Mouse (Mus musculus) urinary bladder, adult 2 months (tissue): ENCODE measurements around the gene Chchd3. TPM values are rescaled to one million over a fixed set of nuclear protein-coding genes. Genes with fewer than 3 reads are reported as not detected.

Experiments
- DNase-seq: peaks from one replicate; pipeline ENCODE4 v3.0.0; 2022; ENCODE audit warnings: low spot score
- polyA plus RNA-seq: library from polyadenylated mRNA; depleted of rRNA; stranded (reverse); fragments of >200 nt; gene quantifications from 2 replicates; pipeline ENCODE4 v1.2.3, GENCODE M21; 2012

Chchd3 gene
- polyA plus RNA-seq, 1 experiment = 70.1 TPM

DNA sequence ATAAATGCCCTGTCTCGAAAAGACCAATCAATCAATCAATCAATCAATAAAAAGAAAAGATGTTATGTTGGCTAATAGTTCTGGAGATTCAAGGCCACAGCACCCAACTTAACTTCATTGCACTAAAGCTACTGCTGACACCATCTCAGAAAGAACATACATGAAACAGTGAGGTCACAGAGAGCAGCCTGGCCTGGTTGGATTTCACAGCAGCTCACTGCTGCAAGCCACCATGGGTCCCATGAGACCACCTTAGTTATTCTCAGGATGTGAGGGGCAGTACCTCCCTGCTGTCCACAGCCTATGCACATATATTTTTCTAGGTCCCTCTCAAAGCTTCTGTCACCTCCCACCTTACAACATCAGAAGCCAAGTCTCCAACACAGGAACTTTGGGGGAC is 57.1 kb downstream of the Chchd3 start:
- DNase-seq = no peak

DNA sequence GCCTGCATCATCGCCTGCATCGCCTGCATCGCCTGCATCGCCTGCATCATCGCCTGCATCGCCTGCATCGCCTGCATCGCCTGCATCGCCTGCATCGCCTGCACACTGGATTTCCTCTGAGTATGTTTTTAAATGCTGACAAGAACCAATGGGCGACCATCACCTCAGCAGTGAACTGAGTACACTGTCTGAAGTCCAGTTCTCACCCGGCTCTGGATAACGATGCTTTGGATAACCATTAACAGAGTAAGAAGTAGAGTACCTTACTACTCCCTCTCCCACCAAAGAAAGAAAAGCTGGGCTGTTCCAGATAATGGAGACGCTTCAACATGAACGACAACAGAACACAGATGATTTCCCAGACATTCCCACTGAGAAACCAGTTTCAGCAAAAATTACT is 58.8 kb downstream of the Chchd3 start:
- DNase-seq = no peak

DNA sequence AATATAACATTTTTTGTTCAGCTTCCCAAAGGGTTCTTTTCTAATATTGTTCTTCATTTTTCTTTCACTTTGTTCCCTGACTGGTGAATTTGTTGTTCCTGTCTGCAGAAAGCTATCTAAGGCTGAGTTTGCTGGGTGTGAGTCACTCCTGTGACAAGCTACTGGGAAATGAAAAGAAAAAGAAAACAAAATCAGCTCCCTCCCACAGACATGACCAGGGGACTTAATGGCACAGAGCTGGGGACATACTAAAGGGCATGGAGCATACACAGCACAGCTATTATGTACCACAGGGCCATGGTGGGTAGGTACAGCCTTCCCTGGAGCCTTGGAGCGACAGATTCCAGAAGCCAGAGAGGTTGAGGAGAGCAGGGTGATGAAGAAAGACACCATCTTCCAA is 63.5 kb downstream of the Chchd3 start:
- no peak for DNase-seq

DNA sequence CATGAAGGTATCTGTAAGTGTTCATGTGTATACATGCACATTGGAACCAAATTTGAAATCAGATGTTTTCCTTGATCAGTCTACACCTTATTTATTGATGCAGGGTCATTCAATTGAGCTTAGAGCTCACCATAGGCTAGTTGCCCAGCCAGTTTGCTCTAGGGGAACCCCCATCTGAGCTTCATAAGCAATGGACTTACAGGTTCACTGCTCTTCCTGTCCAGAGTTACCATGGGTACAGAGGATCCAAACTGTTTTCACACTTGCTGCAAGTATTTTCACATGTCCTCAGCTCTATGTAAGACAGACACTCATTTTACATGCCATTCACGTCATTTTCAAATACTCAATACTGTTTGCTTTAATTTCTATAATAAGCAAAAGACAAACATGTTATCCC is 66.2 kb downstream of the Chchd3 start:
- no peak for DNase-seq

DNA sequence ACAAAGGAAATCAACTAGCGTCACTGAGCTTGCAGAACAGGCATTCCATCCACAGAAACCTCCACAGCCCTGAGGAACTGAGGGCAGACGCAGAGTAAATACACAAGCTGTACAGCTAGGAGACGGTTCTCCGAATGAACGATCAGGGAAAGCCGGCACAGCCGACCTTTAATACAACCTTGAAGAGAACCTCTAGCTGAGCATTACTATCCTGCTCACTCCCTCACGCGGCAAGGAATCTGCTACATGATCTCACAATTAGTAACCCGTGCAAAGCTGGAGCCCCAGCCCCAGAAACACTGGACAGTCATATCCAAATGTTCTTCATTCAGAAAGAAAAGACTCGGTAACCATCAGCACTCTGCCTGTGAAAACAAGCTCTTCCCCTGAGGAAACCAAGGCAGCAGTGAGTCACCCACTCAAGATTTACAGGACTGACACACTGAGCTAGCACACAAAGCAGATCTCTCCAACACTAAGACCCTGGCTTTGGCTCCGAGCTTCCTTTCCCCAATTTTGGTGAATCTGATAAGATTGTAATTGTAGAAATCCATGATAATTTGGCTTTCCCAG is 69.9 kb downstream of the Chchd3 start:
- DNase-seq = no peak

DNA sequence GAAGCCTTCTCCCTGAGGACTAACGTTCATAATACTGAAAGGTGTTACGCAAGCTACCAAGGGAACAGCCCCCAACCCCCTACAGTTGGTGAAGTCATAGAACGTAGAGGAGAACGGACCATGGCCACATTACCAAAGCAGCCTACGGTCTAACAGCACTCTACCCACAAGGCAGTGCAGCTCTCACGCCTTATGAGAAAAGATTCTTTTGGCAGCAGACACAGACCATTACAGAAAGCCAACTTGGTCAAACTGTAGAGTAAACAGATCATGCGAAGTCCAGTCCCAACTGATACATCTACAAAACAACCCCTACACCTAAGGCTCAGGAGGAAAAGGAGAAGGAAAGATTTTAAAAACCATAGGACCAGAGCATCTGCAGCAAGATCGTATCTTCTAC is 71.5 kb downstream of the Chchd3 start:
- DNase-seq = no peak

DNA sequence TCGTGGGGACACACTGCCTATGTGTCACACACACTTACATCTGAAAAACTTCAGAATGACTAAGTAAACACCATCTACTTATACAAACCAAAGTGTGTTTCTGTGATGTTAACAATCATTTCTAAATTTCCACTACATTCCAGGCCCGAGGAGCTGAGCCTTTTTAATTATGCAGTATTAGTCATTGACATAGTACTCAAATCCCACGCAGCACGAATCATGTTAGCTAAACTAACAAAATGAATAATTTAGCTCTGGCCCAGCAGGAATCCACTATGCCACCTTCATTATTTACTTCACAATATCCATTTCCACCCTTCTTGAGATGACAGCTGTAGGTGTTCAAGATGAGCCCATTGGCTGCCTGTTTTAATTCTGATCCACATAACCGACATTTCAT is 76.2 kb downstream of the Chchd3 start:
- no peak for DNase-seq

DNA sequence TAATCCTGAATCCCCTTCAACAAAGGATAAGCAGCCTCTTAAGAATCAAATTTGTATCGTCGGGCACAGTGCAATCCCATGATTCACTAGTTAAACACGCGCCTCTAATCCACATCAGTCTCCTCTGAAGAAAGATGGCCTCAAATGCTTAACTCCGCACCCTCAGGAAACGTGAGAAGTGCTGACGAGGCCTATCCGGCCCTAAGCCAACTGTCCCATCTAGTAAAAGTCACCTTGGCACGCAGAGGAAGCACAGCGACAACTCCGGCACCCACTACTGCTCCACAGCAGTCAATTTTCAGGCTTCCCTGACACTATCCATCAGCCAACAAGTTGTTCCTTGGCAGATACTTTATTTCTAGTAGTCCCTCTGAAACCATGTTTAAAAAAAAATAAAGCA is 78.8 kb downstream of the Chchd3 start:
- no peak for DNase-seq

DNA sequence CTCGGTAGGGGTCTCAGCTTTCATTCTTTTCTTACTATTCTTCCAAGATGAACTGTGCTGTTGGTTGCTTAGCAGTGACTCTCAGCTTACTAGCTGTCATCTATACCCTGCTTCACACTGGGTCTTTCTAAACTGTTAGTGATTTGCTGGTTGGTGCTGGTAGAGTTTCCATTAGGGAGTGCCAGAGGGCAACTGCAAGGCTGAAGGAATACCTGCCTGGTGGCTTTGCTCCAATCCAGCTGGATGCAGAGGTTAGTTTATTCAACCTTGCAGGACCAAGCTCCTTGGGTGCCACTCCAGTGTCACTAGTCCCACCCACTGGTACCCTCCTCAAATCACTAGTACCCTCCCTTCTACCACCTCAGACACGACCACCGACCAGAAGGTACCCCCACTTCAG is 81.2 kb downstream of the Chchd3 start:
- no peak for DNase-seq

DNA sequence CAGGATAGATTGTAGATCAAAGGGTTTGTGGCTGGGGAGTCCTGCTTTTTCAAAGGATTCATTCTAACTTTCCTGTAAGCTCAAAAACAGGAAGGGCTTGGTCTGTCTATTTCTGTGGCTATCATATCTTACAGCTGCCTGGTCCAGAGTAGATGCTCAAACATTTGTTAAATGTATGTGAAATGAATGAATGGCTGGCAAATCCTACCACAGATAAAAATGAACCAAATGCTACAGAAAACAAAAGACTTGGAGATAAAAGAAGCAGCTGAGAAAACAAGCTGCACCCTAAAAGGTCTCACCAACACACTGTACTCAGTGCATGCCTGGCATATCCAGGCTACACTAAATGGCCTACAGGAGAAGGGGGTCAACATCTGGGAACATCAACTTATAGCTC is 88.1 kb downstream of the Chchd3 start:
- DNase-seq = no peak

DNA sequence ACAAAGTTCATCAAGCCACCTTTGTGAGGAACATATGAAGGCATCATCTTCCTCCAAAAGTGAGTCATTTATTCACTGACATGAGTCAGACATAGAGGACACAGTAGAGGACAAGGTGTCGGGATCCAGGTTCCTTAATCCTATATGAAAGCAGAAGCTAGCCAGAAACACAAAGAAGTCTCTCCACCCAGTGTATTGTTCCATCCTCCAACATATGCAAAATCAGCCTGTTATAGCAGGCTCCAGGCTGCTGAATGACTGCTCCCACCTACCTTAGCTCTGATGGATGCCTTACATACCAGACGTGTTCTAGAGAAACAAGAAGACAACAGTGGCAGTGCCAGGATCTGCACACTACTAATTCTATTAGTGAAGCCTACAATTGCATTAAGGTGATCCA is 91.1 kb downstream of the Chchd3 start:
- DNase-seq = no peak

DNA sequence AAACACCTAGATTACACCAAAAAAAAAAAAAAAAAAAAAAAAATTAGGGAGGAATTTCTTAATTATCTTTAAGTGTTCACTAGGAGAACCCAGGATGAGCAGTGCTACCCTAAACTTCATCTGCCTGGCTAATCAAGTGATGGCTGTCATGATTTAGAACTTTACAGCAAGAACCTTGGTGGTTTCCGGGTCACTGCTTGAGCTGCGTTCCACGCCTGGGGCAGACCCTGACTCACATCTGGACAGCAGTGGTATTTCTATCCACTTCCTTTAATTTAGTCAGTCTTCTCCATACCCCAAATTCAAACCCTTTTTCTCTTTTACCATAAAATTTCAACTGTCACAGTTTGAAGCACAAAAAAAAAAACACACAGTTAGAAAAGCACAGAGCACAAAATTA is 98.0 kb downstream of the Chchd3 start:
- no peak for DNase-seq

DNA sequence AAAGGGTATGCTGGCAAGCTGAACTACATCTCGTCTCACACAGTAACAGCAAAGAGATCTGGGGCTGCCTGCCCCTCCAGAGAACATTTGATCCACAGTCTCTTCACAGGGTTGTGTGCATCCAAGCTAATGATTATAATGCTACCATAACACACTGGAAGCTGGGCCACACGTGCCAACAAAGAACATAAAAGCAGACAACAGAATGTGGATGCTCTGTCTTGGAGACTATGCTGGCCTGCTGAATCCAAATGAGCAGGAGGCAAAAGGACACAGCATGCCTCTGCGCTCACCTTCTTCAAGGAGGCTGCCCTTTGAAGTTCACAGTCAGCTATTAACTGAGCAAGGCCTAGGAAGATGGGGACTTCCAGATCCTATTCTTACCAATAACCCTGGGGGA is 98.6 kb downstream of the Chchd3 start:
- DNase-seq = no peak

DNA sequence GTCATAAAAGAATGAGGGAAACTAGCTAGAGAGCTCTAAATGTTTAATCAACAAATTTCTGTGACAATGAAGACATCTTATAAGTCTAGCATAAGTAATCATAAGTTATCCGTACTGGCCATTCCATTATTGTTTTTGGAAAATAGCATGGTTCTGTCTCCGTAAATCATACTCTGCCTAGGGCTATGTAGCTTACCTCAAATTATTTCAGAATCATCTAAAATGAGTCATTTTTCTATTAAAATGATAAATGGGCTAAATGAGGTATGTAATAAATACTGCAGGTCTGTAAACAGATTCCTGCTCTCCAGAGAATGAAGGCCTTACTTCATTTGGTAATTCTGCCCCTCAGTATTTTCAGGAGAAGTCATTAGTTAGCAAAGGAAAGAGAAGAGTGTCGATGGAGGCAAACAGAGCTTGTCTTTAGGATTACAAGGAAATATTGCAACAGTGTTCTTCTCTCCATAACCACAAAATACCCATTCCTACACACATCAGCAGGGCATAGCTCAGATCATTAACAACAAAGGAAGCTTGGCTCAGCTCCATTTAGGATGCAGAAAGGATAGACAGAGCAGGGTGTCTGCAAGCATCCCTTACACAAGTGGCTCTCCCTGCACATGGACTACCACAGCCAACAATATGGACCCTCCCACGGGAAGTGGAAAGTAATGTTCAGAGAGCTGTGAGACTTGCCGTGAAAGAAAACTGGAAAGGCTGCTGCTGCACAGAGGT is 100.1 kb downstream of the Chchd3 start:
- DNase-seq = no peak

DNA sequence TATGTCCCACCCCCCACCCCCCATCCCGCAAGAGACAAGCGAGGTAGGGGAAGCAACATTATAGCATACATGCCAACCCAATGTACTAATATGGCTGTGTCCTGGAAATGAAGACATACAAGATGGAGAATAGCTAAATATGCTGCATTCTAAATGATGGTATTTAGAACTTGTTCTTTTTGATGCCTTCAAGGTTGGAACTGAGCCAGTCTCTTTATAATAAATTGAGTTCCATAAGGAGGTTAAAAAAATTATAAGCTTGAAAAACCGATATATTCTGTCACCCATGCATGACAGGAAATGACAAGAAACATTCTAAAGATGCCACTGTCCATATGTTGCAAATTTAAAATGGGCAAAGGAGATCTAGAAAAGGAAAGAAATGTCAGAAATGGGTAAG is 104.6 kb downstream of the Chchd3 start:
- no peak for DNase-seq

DNA sequence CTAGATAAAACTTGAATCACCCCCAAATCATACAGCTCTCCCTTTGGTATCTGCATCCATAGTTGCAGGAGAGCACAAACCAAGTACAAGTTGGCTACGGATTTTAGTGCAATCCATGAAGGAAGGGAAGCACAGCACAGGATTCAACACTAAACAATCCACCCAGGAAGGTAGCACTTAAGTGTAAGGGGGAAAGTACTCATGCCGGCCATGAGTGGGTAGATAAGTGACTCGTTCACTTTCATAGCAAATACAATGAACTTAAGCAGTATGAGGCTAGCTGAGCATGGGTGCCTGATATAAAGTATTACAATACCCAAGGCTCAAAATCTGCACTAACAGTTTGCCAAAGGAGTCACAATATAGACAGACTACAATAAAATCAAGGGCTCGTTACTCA is 109.1 kb downstream of the Chchd3 start:
- no peak for DNase-seq

DNA sequence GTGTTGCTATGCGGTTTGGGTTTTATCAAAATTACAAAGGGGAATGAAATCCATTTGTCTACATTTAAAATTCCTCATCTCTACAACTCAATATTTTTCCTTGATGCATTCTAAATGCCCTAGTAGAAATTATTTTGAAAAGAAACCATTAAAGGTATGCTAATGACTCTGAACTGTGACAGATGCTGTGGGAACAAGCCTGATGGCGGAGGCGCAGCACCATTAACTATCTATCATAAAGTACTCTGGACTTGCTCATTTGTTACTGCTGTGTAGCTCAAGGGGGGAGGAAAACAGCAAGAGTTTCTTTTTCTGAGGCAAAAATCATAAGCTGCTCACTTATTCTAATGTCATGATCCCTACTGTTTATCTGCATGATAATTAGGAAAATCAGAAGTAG is 110.4 kb downstream of the Chchd3 start:
- DNase-seq = no peak

DNA sequence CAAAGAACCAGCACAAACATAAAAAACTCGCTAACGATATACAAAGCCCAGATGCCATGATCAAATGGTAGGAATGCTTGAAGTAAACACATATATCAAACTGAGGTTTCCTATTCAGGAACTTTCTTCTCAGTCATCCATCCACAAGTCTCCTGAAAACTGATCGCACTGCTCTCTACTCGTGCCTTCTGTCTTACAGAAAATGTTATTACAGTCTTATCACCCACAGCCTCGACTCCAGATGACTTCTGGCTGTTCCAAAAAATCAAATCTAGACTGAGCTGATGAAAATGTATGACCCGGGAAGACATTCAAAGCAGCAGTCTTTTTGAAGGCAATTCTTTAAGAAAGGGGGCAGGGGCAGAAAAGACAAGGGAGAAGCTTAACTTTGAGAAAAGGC is 112.8 kb downstream of the Chchd3 start:
- no peak for DNase-seq

DNA sequence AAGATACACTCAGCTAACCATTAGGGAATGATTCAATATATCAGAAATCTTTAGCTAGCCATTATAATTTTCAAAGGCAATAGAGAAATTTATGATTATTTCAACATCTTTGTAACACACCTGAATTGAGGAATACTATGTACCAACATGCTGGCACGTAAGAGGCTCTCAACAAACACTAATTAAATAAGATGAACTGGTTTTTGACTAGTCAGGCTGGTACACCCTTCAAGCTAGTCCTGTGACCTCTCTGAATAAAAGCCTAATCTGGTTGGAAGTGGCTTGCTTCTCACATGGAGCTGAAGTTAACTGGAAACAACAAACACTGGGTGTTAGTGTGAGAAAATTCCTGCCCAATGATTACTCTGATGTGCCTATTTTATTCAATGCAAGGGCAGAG is 115.1 kb downstream of the Chchd3 start:
- no peak for DNase-seq

DNA sequence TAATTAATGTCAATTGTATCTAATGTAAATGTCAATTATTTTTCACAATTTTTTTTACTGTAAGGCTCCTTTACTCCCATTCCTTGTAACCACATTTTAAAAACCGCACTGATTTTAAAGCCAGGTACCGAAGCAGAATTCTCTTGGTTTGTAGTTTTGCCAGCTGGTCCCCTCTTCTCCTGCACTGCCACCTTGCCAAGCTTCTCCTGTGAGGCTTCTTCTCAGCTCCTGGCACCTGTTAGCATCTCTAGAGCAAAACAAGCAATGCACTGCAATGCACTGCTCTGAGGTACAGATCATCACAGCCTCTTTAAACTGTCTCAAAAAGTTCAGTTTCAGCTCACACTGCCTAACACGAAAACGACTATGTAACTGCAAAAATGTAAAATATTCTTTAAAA is 116.4 kb downstream of the Chchd3 start:
- no peak for DNase-seq

DNA sequence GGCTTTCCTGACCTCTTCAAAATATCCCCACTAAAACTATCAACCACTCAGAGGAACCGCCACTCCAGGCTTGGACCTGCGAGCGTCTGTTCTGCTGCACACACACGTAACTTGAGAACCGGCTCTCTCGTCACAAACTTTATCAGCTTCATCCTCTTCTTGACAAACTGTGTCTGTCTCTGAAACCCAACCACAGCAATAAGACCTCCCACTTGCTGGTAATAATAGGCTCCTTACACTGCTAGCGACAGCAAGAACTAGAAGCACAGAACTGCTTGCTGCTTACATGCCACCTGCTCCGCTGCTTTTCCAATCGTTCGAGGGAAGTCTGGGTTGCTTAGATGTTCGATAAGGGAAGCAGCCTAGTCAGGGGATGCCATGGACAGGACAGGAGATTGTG is 119.8 kb downstream of the Chchd3 start:
- no peak for DNase-seq

DNA sequence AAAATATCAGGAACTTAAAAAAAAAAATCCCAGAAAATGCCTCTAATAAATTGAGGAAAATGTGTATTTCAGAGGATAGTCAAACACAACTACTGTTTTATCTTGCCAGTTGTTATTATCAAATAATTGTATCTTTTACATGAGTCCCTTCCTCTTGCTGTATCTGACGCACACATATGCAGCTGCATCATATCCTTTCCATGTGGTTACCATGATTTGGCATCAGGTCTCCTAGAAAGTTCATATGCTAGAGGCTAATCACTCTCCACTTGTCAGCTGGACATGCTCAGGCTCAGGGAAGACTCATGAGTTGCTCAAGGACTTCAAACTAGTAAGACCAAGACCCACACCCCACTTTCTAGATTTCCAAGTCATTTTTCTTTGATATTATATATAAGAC is 122.4 kb downstream of the Chchd3 start:
- DNase-seq = no peak

DNA sequence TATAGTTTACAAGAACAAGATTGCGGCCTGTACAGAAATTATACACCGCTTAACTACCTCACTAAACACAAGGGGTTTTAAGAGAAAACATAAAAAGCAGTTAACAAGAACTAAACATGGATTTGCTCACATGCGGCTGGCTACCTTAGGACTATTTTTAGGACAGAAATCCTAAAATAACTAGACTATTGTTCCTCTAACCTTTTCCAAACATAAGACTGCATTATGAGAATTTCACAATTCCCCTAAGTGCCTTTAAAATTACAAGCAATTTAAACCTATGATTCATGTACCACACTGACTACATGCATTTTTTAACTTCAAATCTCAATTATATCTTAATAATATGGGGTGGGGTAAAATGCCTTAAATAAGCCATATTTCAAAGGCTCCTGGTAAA is 123.3 kb downstream of the Chchd3 start:
- no peak for DNase-seq

DNA sequence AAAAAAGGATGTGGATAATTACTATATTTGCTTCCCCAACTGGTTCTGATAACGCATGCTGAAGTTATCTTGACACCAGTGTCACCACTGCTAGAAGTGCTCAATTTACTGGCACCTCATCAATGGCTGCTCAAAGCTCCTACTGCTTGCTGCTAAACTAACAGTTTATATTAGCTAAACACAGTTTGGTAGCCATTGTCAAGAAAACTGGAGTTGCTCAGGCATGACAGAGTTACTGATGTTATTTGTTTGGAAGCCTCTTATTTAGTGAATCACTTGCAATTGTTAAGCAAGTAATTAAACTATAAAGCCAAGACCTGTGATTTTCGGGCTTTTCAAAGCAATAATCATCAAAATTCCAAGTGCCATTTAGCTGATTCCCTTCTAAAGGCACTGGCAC is 123.7 kb downstream of the Chchd3 start:
- no peak for DNase-seq
